Mouse (Mus musculus) forebrain, embryonic 10.5 days (tissue): ENCODE results near the gene Lama4. TPM values are rescaled to one million over a fixed set of nuclear protein-coding genes. Genes with fewer than 3 reads are reported as not detected.

Experiments used
- DNase-seq: peaks from one replicate; pipeline ENCODE4 v3.0.0-alpha.2; 2017; ENCODE audit warnings: low spot score; ENCODE audit errors: extremely low spot score
- H3K27ac ChIP-seq: fragments of 300-500 bp; sonication (generic); 2 replicates; pipeline ENCODE4 v1.5.1; 2016; ENCODE audit warnings: mild to moderate bottlenecking
- H3K27me3 ChIP-seq: fragments of 300-500 bp; sonication (generic); 2 replicates; pipeline ENCODE4 v1.6.1; 2016; ENCODE audit warnings: mild to moderate bottlenecking; ENCODE audit not compliant: poor library complexity, severe bottlenecking
- H3K36me3 ChIP-seq: fragments of 300-500 bp; sonication (generic); replicated peaks from 2 replicates; pipeline ENCODE4 v1.6.1; 2016; ENCODE audit warnings: mild to moderate bottlenecking, moderate library complexity
- H3K4me1 ChIP-seq: fragments of 300-500 bp; sonication (generic); 2 replicates; pipeline ENCODE4 v1.6.1; 2016
- H3K4me3 ChIP-seq: fragments of 300-500 bp; sonication (generic); 2 replicates; pipeline ENCODE4 v1.5.1; 2016; ENCODE audit warnings: mild to moderate bottlenecking, moderate library complexity
- H3K9me3 ChIP-seq: fragments of 300-500 bp; sonication (generic); 2 replicates; pipeline ENCODE4 v1.6.1; 2016; ENCODE audit warnings: mild to moderate bottlenecking, moderate library complexity
- WGBS: fragments of 180-500 bp; shearing (Covaris S2); methylation state at CpG from one replicate; pipeline ENCODE4 v1.1.7; 2016; 5-methylcytosine and 5-hydroxymethylcytosine counted together
- polyA plus RNA-seq: library from polyadenylated mRNA; unstranded; fragments of >200 nt; fragmentation: Nextera tagmentation; extraction: Ambion mirVana; gene quantifications from 2 replicates; pipeline ENCODE4 v1.2.1, GENCODE M21; 2016

Gene Lama4
- polyA plus RNA-seq, 1 experiment from 2014 or later: 14.5 TPM

DNA sequence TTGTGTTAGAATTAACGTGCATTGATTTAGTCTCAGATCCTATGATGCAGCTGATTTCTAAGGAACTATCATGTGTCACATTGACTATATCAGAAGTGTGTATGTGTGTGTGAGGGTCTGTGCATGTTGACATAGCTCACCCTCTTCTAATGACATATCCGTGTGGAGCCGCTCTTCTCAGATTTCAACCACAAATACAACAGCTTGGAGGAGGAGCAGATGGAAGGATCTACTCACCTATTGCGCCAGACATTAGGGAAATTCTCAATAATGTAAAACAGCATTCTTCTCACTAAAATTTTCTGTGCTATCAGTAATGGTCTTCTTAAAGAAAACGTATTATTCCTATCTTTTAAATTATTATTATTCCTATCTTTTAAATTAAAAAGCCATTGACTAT, 191.4 kb downstream of the Lama4 start:
- Histone ChIP-seq H3K4me3 (no peak overlapping the region), H3K36me3 (peaks cover 15% of the 10 kb centered on the region), H3K4me1 (0 out of 2 replicates have a peak, but pooled peaks cover 2% of the 10 kb centered on the region), H3K9me3 (no peaks in the 10 kb centered on the region), H3K27me3 (no peaks in the 10 kb centered on the region), H3K27ac (no peak overlapping the region)
- 90% methylated on average over 5 of the region's 5 CpGs for WGBS
- DNase-seq: no peak

DNA sequence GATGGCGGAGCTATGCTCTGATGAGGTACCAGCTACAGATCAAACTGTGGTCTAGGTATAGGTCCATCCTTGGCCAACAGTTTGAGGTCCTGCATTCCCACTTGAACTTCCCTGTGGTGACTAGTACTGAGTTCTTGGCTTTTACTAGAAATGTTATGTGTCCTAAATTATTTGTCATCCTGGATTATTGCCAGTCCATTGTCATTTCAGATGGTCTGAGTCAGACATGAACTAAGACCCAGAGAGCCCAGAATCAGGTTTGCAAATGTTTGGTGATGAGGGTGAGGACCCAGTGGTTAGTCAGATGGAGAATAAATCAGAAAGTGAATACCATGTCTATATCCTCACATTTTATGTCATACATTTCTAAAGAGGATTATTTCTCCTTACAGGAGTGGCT, 192.0 kb downstream of the Lama4 start:
- Histone ChIP-seq H3K4me3 (no peak overlapping the region), H3K4me1 (0 out of 2 replicates have a peak, but pooled peaks cover 2% of the 10 kb centered on the region), H3K27me3 (no peaks in the 10 kb centered on the region), H3K36me3 (peaks cover 13% of the 10 kb centered on the region), H3K9me3 (no peaks in the 10 kb centered on the region), H3K27ac (no peak overlapping the region)
- 90% methylated on average over 1 of the region's 1 CpGs for WGBS
- DNase-seq: no peak

- peaks cover 10% of the 10 kb centered on the region; the same call in 1 of the 2 replicates for H3K36me3 ChIP-seq
- H3K27ac ChIP-seq: no peak overlapping the region
- no peaks in the 10 kb centered on the region for H3K27me3 ChIP-seq
- peaks cover 11% of the 10 kb centered on the region; the same call in 1 of the 2 replicates for H3K4me1 ChIP-seq
- H3K9me3 ChIP-seq: no peaks in the 10 kb centered on the region
- WGBS: 55% methylated on average over 12 of the region's 12 CpGs
- H3K4me3 ChIP-seq: no peak overlapping the region
- DNase-seq: no peak
These were observed 193.0 kb downstream of the Lama4 start for GRCm38 (mm10) chr10:39158306-39158705.

Other genes with a start within 250 kb of the Lama4 start
- gene Rfpl4b, start 143.7 kb upstream of the Lama4 start, polyA plus RNA-seq: not detected in 2 replicates
- gene Fam229b, start 168.4 kb downstream of the Lama4 start, polyA plus RNA-seq: 13.0 and 14.3 TPM in 2 replicates
- 25.4 and 29.2 TPM in 2 replicates for gene Tube1, start 168.5 kb downstream of the Lama4 start, polyA plus RNA-seq
- gene Ccn6, start 198.3 kb downstream of the Lama4 start, polyA plus RNA-seq: 0.17 and 0.22 TPM in 2 replicates